Mouse (Mus musculus) urinary bladder, postnatal 4 days (tissue): ENCODE data around the gene Actn4.

ENCODE experiments used
- DNase-seq, 2 experiments: peaks; one replicate each; pipeline ENCODE4 v3.0.0; 2021 to 2022; ENCODE audit warnings: low spot score in 2 of 2

Actn4 gene

GRCm38 (mm10) chr7:28849700-28850236, 112.4 kb downstream of the Actn4 start:
- DNase-seq, result no peak

GRCm38 (mm10) chr7:28847273-28847672, 114.9 kb downstream of the Actn4 start:
- no peak for DNase-seq
